Mouse (Mus musculus) urinary bladder, adult 2 months (tissue): ENCODE measurements around the gene Prex1. TPM values are rescaled to one million over a fixed set of nuclear protein-coding genes. Genes with fewer than 3 reads are reported as not detected.

Experiments used
- DNase-seq: peaks from one replicate; pipeline ENCODE4 v3.0.0; 2022; ENCODE audit warnings: low spot score
- polyA plus RNA-seq: library from polyadenylated mRNA; depleted of rRNA; stranded (reverse); fragments of >200 nt; gene quantifications from 2 replicates; pipeline ENCODE4 v1.2.3, GENCODE M21; 2012

The Prex1 gene
- polyA plus RNA-seq, 1 experiment, result 7.5 TPM

DNA sequence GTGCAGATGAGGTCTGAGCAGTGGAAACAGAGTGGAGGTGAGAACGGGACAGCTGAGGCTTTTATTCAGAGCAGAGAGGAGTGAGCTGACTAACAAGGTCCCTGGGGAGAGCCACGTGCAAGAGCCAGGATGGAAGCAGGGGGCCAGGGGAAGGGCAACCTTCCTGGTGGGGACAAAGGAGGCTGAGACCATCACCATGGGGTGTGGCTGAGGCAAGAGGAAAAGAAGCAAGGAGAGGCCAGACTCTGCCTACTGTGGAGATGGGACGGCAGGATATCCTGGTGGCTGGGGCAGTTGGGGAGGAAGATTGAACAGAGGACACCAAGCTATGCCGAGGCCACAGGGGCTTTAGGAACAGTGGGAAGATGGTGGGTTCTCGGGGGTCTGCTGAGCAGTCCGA, 26.7 kb downstream of the Prex1 start:
- DNase-seq, result no peak

DNA sequence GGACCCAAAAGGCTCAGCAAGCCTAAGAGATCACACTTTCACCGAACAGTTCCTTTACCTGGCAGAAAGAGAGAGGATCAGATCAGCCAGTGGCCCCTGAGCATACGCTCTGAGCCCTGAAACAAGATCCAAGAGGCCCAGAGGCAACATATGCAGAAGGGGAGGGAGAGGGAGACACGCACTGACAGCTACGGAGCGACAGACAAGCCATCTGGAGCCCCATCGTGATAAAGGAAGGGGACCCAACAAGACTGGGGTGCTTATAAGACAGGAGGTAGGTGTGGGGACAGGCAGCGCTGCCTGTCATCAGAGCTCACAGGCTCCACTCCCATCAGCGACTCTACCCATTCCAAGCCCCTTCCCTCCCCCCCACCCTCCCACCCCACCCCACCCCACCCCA, 27.8 kb downstream of the Prex1 start:
- no peak for DNase-seq

DNA sequence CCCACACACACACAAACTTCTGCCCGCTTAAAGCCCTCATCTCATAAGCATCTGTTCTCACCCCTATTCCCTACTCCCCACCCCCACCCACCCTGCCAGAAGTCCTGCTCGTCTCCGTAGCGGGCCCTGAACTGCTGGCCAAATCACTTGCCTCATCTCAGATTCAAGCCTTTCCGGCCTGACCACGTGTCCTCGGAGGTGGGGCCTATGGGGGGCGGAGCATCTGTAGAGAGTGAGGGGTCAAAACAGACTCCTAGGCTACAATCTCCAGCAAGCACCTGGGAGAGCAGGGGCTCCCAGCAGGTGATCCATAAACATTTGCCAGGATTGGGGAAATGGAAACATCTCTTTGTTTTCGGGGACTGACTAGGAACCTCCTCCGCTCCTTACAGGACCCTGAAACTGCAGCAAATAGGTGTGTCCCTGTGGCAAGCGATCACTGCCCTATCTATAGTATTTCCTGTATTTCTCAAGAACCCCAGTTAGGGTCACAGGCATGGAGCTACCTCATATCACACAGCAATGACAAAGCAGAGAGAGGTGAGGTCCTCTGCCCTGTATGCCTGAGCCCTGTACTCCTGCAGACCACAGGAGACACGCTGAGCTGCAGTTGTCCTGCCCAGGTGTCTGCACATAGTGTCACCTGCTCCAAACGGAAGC, 29.6 kb downstream of the Prex1 start:
- DNase-seq, result no peak

DNA sequence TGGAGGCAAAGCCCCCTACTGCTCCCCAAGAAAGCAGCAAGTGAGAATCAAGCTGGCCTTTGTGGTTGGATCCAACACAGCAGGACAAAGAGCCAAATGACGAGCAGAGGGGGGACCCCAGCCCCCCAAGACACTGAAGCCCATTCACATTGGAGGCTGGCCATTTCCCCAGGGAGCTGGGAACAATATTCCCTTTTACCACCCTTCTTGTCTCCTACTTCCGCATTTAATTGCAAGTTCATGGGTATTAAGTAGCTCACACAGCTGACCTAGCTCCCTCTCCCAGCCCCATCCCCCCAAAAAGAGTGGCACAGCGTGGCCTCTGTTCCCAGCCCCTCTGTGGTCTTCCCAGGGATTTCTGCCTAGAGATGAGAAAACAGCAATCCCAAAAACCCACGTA, 30.8 kb downstream of the Prex1 start:
- no peak for DNase-seq

DNA sequence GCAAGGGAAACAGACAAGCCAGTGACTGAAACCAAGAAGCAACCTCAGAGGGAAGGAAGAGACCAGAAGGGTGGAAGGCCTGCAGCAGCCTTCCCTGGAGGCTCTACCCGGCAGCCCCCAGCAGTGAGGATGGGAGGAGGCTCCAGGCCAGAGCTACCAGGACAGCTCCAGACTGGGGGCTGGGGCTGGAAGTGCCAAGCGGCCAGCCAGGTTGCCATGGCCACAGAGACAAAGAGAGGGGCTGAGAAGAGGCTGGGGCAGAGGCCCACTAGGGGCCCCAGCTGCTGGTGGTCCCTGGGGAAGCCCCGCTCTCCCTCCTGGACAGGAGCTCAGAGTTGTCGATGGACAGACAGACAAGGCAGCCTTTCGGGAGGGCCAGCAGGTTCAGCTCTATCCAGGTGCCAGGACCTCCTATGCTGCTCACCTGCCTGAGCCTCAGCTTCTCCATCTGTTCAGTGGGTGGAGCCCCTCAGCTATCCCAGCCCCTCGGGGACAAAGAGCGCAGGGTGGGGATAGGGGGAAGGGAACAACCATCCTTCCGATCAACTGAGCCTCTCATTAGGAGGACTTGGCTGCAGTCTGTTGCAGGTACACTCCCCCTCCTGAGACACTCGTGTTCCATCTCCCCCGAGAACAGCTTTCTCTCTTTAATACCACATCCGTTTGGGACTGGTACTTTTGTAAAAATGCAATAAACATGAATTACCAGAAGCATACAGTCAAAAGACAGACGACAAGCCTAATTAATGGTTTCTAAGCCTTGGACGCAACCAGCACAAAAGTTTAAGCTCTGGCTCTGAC, 34.5 kb downstream of the Prex1 start:
- DNase-seq, result no peak

DNA sequence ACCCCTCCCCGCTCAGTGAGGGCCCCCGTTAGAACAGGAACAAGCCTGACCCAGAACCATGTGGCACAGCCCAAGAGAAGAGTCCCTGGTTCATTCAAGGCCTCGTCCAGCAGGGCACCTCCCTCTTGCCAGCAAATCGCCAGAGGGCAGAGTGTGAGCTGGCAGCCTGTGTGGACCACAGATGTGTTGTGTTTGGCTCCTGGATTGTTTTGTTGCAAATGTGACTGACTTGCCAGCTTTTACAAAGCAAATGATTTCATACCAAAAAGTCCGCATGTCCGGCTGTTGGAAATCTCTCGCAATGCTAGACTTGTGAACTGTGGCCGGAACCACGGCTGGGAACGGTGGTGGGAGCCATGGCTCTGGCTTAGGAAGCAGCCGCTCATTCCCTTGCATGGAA, 36.7 kb downstream of the Prex1 start:
- DNase-seq, result no peak

DNA sequence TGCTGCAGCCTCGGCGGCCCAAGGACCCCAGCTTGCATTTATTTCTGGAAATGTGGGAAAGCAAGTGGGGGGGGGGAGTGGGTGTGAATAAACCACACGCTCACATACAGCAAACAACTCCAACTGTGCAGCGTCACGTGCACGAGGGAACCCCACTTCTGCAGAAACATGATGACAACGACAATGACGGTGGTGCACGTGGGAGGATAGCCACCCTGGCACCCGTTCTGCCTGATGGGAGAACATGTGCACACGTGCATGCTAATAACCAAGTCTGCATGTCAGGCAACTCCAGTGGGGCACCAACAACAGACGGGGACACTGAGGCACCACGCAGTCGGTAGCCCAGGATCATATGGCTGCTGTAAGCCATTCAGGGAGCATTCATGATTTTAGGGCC, 37.1 kb downstream of the Prex1 start:
- DNase-seq, result no peak

DNA sequence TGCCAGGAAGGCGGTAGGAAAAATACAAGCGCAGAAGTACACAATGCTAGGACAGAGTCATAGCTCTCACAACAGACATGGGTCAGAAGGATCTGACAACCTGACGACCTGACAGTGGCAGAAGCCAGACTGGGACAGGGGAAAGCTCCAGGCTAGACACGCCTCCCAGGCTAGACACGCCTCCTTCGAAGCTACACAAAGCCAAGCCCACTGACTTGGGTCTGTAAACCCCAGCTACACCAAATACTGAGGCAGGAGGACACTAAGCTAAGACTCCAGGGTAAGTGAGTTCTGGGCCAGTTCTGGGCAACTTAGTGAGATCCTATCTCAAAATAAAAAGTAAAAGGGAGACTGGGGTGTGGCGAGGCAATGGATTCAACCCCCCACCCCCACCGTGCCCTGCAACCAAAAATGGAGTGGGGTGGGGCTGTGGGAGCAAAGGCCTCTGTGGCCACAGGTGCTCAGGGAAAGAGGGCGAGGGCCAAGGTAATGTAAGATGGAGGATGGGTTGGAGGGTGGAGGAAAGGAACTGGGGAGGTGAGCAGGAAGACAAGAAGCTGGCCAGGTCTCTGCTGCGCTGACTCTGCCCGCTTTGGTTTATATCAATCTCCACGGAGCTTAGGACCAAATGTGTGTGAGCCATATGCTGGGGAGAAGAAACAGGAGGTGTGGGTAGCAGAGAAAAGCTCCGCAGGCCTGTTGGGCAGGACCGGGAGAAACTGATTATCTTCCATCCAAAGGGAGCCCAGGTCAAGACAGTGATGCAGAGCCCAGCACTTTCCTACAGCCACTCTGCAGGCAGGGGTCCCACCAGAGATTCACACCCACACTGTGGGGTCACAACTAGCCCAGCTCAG, 37.8 kb downstream of the Prex1 start:
- no peak for DNase-seq

DNA sequence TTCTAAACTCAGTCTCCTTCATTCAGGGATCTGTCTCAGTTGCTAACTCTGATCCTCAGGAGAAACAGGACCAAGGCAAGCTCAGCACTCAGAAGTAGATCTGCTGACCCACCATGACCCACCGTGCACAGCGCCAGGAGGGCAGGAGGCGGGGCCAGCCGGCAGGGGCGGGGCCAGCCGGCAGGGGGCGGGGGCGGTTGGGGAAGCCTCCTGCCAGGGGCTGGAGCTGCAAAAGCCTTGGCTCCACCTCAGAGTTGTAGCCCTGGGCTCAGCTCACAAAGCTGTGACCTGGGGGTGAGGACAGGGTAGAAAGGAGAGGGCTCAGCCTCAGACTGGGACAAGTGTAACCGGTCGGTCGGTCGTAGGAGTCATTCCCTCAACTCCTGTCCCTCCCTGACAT, 38.9 kb downstream of the Prex1 start:
- DNase-seq, result no peak

DNA sequence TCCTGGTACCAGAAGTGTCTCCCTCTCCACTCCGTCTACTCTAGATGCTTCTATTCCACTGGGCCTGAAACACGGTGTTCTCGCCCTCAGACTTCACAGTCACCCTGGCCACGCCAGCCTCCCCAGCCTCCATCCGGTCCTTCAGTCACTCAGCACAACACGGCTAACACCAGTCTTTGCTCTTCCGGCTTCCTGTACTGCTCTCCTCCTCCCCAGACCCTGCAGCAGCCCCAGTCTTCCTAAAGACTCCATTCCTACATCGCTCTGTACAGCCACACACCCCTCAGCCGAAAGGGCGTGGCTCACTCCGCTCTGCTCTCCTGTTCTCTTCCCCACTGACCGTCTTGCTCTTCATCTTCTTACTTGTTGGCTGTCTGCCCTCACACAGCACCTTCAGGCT, 39.7 kb downstream of the Prex1 start:
- DNase-seq, result no peak

DNA sequence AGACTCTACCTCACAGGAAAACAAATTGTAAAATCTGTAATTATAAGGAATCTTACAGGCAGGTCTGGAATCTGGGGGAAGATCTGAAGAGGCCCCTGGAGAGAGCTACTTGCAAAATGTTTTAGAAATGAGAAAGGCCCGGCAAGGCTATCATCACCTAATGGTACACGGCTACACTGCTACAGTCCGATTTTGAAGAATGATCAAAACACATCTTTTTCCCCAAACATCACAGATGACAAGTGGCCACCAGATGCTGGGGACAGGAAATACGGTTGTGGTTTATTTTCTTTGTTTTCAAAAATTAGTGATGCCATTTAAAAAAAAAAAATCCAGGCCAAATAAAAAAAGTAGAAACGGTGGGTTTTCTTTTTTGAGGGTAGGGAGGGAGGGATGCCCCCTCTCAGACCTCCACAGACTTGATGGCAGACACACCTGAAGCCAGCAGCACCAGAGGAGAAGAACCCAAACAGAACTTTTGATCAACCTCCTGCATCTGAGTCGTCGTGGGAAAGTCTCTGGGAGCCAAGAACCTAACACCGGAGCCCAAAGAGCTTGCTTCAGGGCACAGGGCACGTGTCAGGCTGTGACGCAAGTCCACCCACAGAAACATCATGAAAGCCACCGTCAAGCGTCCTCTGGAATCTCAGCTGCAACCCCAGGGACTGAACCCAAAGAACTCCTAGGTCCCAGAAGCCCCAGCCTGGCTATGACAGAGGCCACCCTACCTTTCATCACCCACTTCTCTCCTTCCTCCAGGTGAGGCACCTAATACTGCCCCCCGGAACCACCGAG, 41.3 kb downstream of the Prex1 start:
- DNase-seq, result no peak

DNA sequence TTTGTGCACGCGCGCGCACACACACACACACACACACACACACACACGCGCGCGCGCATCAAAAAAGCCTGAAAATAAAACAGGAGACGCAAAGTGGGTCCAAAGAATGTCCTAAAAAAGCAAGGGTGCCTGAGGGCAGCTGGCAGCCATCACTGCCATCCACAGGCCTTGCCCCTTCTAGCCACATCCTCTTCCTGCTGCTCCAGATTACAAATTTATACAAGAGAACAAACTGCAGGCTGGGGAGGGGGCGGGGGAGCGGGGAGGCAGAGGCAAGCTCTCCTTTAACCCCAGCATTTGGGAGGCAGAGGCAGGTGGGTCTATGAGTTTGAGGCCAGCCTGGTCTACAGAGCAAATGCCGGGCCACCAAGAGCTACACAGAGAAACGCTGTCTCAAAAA, 42.0 kb downstream of the Prex1 start:
- DNase-seq, result no peak

DNA sequence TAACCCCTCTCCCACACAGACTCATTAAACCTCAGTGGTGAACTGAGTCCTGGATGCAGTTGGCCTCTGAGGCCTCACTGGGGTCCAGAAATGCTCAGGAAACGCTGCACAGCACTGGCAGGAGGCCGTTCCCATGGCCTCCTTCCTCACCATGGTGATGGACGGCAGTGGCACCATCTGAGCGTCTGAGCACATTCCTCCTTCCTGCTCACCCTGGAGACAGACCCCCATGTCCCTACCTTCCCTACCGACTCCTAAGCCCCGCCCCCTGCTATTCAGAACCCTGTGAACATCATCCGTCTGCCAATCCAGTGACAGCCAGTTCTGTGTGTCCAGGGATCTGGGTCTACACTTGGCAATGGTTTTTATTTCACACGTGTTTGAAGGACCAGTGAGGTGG, 42.6 kb downstream of the Prex1 start:
- no peak for DNase-seq

DNA sequence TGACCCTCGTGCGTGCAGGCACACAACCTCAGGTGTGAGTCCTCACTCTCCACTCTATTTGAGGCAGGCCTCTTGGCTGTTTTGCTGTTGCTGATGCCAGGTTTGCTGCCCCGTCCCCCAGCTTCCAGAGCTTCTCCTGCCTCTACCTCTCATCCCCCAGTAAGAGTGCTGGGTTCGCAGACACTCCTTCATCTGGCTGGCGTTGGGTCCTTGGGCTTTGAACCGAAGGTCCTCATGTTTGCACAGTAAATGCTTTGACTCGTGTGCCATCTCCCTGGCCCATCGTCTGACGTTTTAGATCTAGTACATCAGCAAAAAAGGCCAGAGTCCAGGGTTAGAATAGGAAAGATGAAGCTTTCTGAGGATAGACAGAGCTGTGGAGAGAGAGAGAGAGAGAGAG, 43.7 kb downstream of the Prex1 start:
- no peak for DNase-seq

DNA sequence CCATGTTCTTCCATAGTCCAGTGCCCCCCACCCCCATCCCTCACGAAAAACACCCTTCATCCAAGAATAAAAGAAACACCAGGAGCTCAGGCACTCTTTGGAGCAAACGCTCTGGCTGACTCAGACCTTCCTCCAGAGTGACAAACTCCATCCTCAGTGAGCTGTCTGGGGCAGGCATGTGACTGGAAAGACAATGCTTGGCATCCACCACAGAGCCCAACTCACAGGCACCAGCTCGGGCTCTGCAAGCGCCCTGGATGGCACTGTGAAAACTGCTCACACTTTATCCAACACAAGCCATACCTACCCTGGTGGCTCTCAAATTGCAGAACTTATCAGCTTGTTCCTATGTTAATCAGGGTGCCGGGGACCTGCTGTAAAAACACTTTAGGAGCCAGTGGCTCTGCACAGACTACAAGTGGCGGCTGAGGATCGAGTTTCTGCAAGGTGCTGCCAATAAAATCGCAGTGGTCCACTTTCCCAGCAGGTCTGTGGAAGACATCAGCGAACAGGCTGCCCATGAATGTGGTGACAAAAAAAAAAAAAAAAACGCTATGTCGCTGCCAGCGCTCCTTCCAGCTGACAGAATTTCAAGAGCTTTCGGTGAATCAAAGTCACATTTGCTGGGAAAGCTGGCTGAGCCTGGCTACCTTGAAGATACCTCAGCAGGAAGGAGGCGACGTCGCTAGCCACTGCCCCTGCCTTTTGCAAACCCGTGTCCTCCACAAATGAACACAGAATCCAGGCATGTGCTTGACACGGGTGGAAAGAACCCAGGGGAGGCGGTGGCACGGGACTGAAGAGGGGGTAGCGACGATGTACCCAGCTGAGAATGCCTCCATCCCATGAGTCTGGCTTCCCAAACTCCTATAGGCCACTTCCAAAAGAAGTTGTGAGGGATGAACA, 45.6 kb downstream of the Prex1 start:
- DNase-seq, result no peak

DNA sequence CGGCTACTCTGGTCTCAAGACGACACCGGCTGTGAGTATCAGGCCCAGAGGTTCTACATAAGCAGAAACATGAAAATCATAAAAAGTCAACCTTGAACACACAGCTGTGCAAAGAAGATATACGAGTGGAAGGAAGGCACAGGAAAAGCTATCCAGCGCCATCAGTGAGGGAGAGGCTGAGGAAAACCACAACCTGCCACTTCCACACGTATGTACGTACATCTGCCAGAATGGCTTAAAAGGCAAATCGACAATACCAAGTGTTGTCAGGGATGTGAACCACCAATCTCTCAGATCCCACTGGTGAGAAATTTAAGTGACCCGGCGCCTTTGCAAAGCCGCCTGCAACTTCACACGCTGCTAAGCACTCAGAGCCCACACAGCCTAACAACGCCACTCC, 47.5 kb downstream of the Prex1 start:
- DNase-seq, result no peak

DNA sequence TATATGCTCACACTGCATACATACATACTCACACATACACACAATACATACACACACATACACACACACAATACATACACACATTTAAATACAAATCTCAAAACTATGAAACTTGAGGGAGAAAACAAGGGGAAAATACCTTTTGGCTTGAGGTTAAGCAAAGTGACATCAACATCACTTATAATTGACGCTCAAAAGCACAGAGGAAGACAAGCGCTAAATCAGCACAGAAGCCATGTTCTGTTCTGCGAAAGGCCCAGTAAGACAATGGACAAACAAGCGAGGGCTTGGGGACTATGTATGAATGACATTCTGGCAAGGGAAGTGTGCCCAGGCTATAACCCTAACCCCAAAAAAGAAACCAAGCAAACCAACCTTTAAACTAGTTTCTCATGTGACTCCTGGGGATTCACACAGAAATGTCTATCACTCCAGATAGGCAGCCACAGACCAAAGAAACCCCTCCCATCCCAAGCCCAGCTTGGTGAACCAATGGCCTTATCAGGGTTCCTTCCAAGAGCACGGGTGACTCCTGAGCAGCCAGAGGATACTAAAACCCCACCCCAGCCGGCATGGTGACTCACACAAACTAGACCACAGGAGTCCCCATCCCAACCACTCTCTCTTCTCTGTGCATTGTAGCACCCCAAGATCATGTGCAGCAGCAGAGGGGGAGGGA, 48.2 kb downstream of the Prex1 start:
- DNase-seq, result no peak

DNA sequence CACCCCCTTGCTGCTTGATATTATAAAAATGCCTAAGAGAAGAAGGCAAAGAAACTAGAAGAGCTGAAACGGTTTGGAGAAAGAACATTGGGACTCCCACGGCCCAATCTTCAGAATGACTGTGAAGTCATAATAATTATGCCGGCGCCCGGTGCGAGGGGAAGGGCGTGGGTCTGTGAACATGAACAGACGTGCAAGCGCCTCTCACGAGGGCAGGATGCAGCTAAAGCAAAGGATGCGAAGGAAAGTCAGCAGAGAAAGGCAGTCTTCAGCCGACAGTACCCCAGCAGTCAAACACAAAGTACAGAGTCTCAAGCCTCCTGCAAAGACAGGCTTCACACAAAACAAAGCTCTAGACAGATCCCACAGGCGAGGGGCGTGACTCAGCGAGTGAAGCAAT, 49.1 kb downstream of the Prex1 start:
- DNase-seq, result no peak

DNA sequence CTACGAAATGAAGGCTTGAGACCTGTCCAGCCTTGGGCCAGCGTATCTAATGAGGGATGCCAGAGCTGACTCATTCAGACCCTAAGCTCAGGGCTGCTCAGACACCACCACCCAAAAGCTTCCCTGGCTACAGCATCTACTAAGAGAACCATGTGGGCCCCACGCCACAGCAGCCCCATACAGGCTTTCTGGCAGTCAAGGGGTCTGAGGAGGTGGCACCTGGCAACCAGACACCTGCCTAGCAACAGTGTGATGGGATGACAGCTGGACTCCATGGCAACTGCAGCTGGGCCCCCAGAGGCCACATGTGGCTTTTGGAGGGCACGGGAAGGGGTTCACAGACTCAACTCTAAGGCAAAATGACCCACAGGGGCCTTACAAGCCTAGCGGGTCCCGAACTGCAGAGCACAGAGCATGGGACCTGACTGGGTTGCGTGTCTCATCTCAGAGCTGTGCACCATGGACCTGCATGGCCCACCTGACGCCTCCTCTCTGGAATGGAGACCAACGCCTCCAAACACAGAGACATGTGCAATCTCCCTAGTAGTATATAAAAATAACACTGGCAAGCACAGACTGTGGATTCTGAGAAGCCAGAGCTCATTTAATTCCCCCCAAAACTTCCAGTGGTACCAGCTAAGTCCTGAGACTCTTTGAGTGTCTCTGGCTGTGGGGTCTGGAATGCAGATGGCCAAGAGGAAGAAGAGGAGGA, 50.2 kb downstream of the Prex1 start:
- no peak for DNase-seq
